Mouse (Mus musculus): ENCODE results near the gene Pbxip1.
"Not testable (repeated sequence)": the region's sequence is repeated elsewhere in the genome, so short reads cannot be mapped to it uniquely, and the experiment has no call there.

Gene Pbxip1

GRCm38 (mm10) chr3:89409701-89410100 lies 26.8 kb upstream of the Pbxip1 start:
- DNase-seq (ENCODE audit: low read depth, low spot score) = no peak

GRCm38 (mm10) chr3:89410864-89411263 lies 25.6 kb upstream of the Pbxip1 start:
- no peak for DNase-seq (ENCODE audit: low read depth, low spot score)

GRCm38 (mm10) chr3:89411490-89412393 lies 24.8 kb upstream of the Pbxip1 start, which contains the start of gene Flad1:
Gene Flad1, minus strand, starts transcription at chr3:89411870.
- peak; percentile 99 for DNase-seq (ENCODE audit: low read depth, low spot score)

- DNase-seq (ENCODE audit: low read depth, low spot score) = no peak
Observed at GRCm38 (mm10) chr3:89416158-89416557, 20.3 kb upstream of the Pbxip1 start.

- DNase-seq (ENCODE audit: low read depth, low spot score) = no peak
Observed at GRCm38 (mm10) chr3:89417131-89417530, 19.4 kb upstream of the Pbxip1 start.

GRCm38 (mm10) chr3:89417840-89418169 lies 18.7 kb upstream of the Pbxip1 start:
- DNase-seq (ENCODE audit: low read depth, low spot score) = no peak

GRCm38 (mm10) chr3:89418170-89418860 lies 18.2 kb upstream of the Pbxip1 start, which contains the start of the genes Cks1b and Shc1:
Gene Cks1b, minus strand, starts transcription at chr3:89418383.
Gene Shc1, plus strand, starts transcription at chr3:89418443.
- peak; percentile 98 for DNase-seq (ENCODE audit: low read depth, low spot score)

GRCm38 (mm10) chr3:89418861-89419250 lies 17.6 kb upstream of the Pbxip1 start:
- no peak for DNase-seq (ENCODE audit: low read depth, low spot score)

- no peak for DNase-seq (ENCODE audit: low read depth, low spot score)
Observed at GRCm38 (mm10) chr3:89419571-89419970, 16.9 kb upstream of the Pbxip1 start.

- no peak for DNase-seq (ENCODE audit: low read depth, low spot score)
Observed at GRCm38 (mm10) chr3:89419981-89420380, 16.5 kb upstream of the Pbxip1 start.

- DNase-seq (ENCODE audit: low read depth, low spot score) = no peak
Observed at GRCm38 (mm10) chr3:89420421-89420820, 16.1 kb upstream of the Pbxip1 start.

GRCm38 (mm10) chr3:89421002-89421774 lies 15.3 kb upstream of the Pbxip1 start:
- no peak for DNase-seq (ENCODE audit: low read depth, low spot score)

- no peak for DNase-seq (ENCODE audit: low read depth, low spot score)
Observed at GRCm38 (mm10) chr3:89421810-89422473, 14.6 kb upstream of the Pbxip1 start.

- DNase-seq (ENCODE audit: low read depth, low spot score) = no peak
Observed at GRCm38 (mm10) chr3:89422556-89423205, 13.8 kb upstream of the Pbxip1 start.

GRCm38 (mm10) chr3:89424416-89425140 lies 11.9 kb upstream of the Pbxip1 start:
- no peak for DNase-seq (ENCODE audit: low read depth, low spot score)

- DNase-seq (ENCODE audit: low read depth, low spot score) = no peak
Observed at GRCm38 (mm10) chr3:89425141-89425525, 11.4 kb upstream of the Pbxip1 start.

- no peak for DNase-seq (ENCODE audit: low read depth, low spot score)
Observed at GRCm38 (mm10) chr3:89425876-89426275, 10.6 kb upstream of the Pbxip1 start.

GRCm38 (mm10) chr3:89429021-89429420 lies 7.5 kb upstream of the Pbxip1 start:
- DNase-seq (ENCODE audit: low read depth, low spot score) = not testable (repeated sequence)

GRCm38 (mm10) chr3:89430171-89431159 lies 6.0 kb upstream of the Pbxip1 start, which contains the start of gene Pygo2:
Gene Pygo2, plus strand, starts transcription at chr3:89430214.
- DNase-seq (ENCODE audit: low read depth, low spot score) = peak; percentile 97
